In genomic region chr2:105660874-105661622, GRCm38 (mm10) we compare ENCODE assay signal across 11 mouse cellular contexts. TPM values are rescaled to one million over a fixed set of nuclear protein-coding genes. Genes with fewer than 3 reads are reported as not detected.
DNase-seq lines count a peak whose midpoint lies in the region; ATAC-seq and TF ChIP-seq lines count a peak whose summit lies in the region.
"Had no signal": no experiment of that assay in that cellular context is flagged by ENCODE, and none has a peak within 500 bp of the region (broad histone marks: within the 10 kb centered on the region; RNA-seq: fewer than 3 reads in every experiment).

No protein-coding gene starts in this region.

- H3K27me3 ChIP-seq in embryonic facial prominence, embryonic 15.5 days: peaks cover 97% of the 10 kb centered on the region
- peaks cover 99% of the 10 kb centered on the region for H3K27me3 ChIP-seq in limb, embryonic 10.5 days (ENCODE audit: low read depth, poor library complexity, severe bottlenecking)
- peaks cover 82% of the 10 kb centered on the region for H3K27me3 ChIP-seq in neural tube, embryonic 15.5 days (replicated peaks)

- H3K27ac ChIP-seq in layer of hippocampus, adult 2 months: no peak overlapping the region
- no peak overlapping the region for H3K27ac ChIP-seq in embryonic facial prominence, embryonic 15.5 days (replicated peaks)
- no peak overlapping the region for H3K27ac ChIP-seq in limb, embryonic 10.5 days
- no peak overlapping the region for H3K27ac ChIP-seq in neural tube, embryonic 15.5 days (replicated peaks)

- DNase-seq in layer of hippocampus, adult 2 months (ENCODE audit: low spot score in 2 of 2): no peak
- DNase-seq in layer of hippocampus, postnatal 25 days (ENCODE audit: extremely low spot score in 1 of 2, low spot score in 1 of 2): no peak
- DNase-seq in limb, embryonic 10.5 days (ENCODE audit: low spot score): peak; percentile 54
- DNase-seq in gastrocnemius, postnatal 14 days: no peak
- no peak for DNase-seq in spleen, postnatal 36 days (ENCODE audit: low spot score in 2 of 2)
- no peak for DNase-seq in kidney, postnatal 4 days
- DNase-seq: adrenal gland, postnatal 14 days had no signal

- intact Hi-C loops in gastrocnemius, postnatal 14 days (cut with DNase I; ENCODE audit: low total_unique reads): no loop called here

- no peaks in the 10 kb centered on the region for H3K9me3 ChIP-seq in embryonic facial prominence, embryonic 15.5 days (replicated peaks)
- H3K9me3 ChIP-seq in limb, embryonic 10.5 days (replicated peaks): no peaks in the 10 kb centered on the region
- no peaks in the 10 kb centered on the region for H3K9me3 ChIP-seq in neural tube, embryonic 15.5 days (replicated peaks)
- H3K9me3 ChIP-seq: G1E had no signal

- H3K4me3 ChIP-seq in layer of hippocampus, adult 2 months: peak overlapping the region; percentile 6; the same call in 1 of the 2 replicates
- H3K4me3 ChIP-seq in embryonic facial prominence, embryonic 15.5 days (replicated peaks): peak overlapping the region; percentile 7; the same call in 1 of the 2 replicates
- peak overlapping the region; percentile 31 for H3K4me3 ChIP-seq in limb, embryonic 10.5 days
- peak overlapping the region; percentile 0; the same call in 1 of the 2 replicates for H3K4me3 ChIP-seq in neural tube, embryonic 15.5 days (replicated peaks)
- H3K4me3 ChIP-seq: megakaryocyte, embryonic 14.5 days had no signal

- ATAC-seq in embryonic facial prominence, embryonic 15.5 days (ENCODE audit: insufficient number of reproducible peaks, low FRiP score, low TSS enrichment, low read depth): peak; percentile 29; the same call in 1 of the 2 replicates
- no peak for ATAC-seq in neural tube, embryonic 15.5 days (ENCODE audit: low FRiP score)

- no peaks in the 10 kb centered on the region for H3K36me3 ChIP-seq in embryonic facial prominence, embryonic 15.5 days
- H3K36me3 ChIP-seq in limb, embryonic 10.5 days: no peaks in the 10 kb centered on the region
- no peaks in the 10 kb centered on the region for H3K36me3 ChIP-seq in neural tube, embryonic 15.5 days
- H3K36me3 ChIP-seq: G1E had no signal

- no peak overlapping the region for H3K9ac ChIP-seq in embryonic facial prominence, embryonic 15.5 days
- H3K9ac ChIP-seq in neural tube, embryonic 15.5 days (replicated peaks): no peak overlapping the region

- H3K4me2 ChIP-seq in embryonic facial prominence, embryonic 15.5 days (replicated peaks): no peak overlapping the region
- peak overlapping the region; percentile 21 for H3K4me2 ChIP-seq in neural tube, embryonic 15.5 days

- H3K4me1 ChIP-seq in embryonic facial prominence, embryonic 15.5 days: peaks cover 15% of the 10 kb centered on the region
- peaks cover 15% of the 10 kb centered on the region for H3K4me1 ChIP-seq in limb, embryonic 10.5 days
- peaks cover 9% of the 10 kb centered on the region; the same call in 1 of the 2 replicates for H3K4me1 ChIP-seq in neural tube, embryonic 15.5 days

- TF ChIP-seq CTCF in layer of hippocampus, adult 2 months (conservative IDR thresholded peaks at IDR 0.05): no peak

- WGBS in embryonic facial prominence, embryonic 15.5 days: under 1% methylated on average over 26 of the region's 26 CpGs
- 1% methylated on average over 26 of the region's 26 CpGs for WGBS in limb, embryonic 10.5 days
- 3% methylated on average over 24 of the region's 26 CpGs for WGBS in neural tube, embryonic 15.5 days

RNA-seq across cellular contexts. Expression of gene Pax6, which starts 7.7 kb away (rescaled TPM):
- 10 to 100 TPM; 10.5 to 13.5 TPM for total RNA-seq in layer of hippocampus, adult 2 months (2021)
- total RNA-seq in layer of hippocampus, postnatal 25 days (2021): 1 to 10 TPM; 9.4 to 9.7 TPM
- 2.2 and 2.7 TPM in 2 replicates for polyA plus RNA-seq in embryonic facial prominence, embryonic 15.5 days (2015; fragmentation: Nextera tagmentation; extraction: Ambion mirVana)
- 0.09 and 0.15 TPM in 2 replicates for polyA plus RNA-seq in limb, embryonic 10.5 days (2016; fragmentation: Nextera tagmentation; extraction: Ambion mirVana)
- polyA plus RNA-seq in neural tube, embryonic 15.5 days (2015; fragmentation: Nextera tagmentation; extraction: Ambion mirVana): 9.4 and 11.4 TPM in 2 replicates
- under 1 TPM in 1 of 2 experiments, not detected in 1; 0.35 TPM for total RNA-seq in gastrocnemius, postnatal 14 days (2021)
- total RNA-seq: adrenal gland, postnatal 14 days had no signal

Comparison
In these comparisons a context has a peak if more than half of its experiments do, and no peak if none do; other contexts are left out.
1. RNA of gene Pax6, which starts 7.7 kb away (total RNA-seq): 10.5 to 13.5 TPM in layer of hippocampus, adult 2 months and 9.4 to 9.7 TPM in layer of hippocampus, postnatal 25 days; 0.35 TPM in gastrocnemius, postnatal 14 days; every median in the first group is over 4 times any median in the second.
2. Peak in every context shown above with its lines, with median percentiles within 50 percentile points of each other: H3K4me3 ChIP-seq.